8 mouse cellular contexts compared by ENCODE assay signal in genomic region chrX:95195363-95196103, GRCm38 (mm10). TPM values are rescaled to one million over a fixed set of nuclear protein-coding genes. Genes with fewer than 3 reads are reported as not detected.
DNase-seq lines count a peak whose midpoint lies in the region; ATAC-seq and TF ChIP-seq lines count a peak whose summit lies in the region.

No protein-coding gene starts in this region.

- H3K4me3 ChIP-seq in forebrain, embryonic 10.5 days, result peak overlapping the region; percentile 50
- peak overlapping the region; percentile 42 for H3K4me3 ChIP-seq in limb, embryonic 14.5 days (replicated peaks; ENCODE audit: low read length)

- peak; percentile 61 for ATAC-seq in frontal cortex, adult (ENCODE audit: low TSS enrichment)
- ATAC-seq in limb, embryonic 14.5 days (ENCODE audit: low FRiP score, low read depth), result no peak

- WGBS in forebrain, embryonic 10.5 days, result 44% methylated on average over 3 of the region's 3 CpGs
- WGBS in limb, embryonic 14.5 days, result 43% methylated on average over 3 of the region's 3 CpGs

- intact Hi-C loops in left cerebral cortex, postnatal 14 days (cut with DNase I), result no loop called here

- no peak for DNase-seq in frontal cortex, postnatal 25 days (ENCODE audit: low spot score in 2 of 2)
- peak; percentile 26 for DNase-seq in 416B (ENCODE audit: low read depth)
- no peak for DNase-seq in forebrain, embryonic 10.5 days (ENCODE audit: extremely low spot score, low spot score)
- no peak for DNase-seq in limb, embryonic 14.5 days (ENCODE audit: low spot score)
- no peak for DNase-seq in urinary bladder, adult 2 months (ENCODE audit: low spot score)
- no peak for DNase-seq in gastrocnemius, postnatal 10 days
- no peak for DNase-seq in left cerebral cortex, postnatal 14 days (ENCODE audit: low spot score in 2 of 2)

- no peaks in the 10 kb centered on the region for H3K36me3 ChIP-seq in forebrain, embryonic 10.5 days (replicated peaks)
- H3K36me3 ChIP-seq in limb, embryonic 14.5 days (ENCODE audit: control insufficient read depth, insufficient read depth, low read length), result no peaks in the 10 kb centered on the region

- no peaks in the 10 kb centered on the region for H3K9me3 ChIP-seq in forebrain, embryonic 10.5 days
- no peaks in the 10 kb centered on the region for H3K9me3 ChIP-seq in limb, embryonic 14.5 days (ENCODE audit: control insufficient read depth, low read length)

- H3K27me3 ChIP-seq in forebrain, embryonic 10.5 days (ENCODE audit: poor library complexity, severe bottlenecking), result peaks cover 53% of the 10 kb centered on the region
- H3K27me3 ChIP-seq in limb, embryonic 14.5 days (ENCODE audit: control insufficient read depth, insufficient read depth, low read length), result no peaks in the 10 kb centered on the region

- peak overlapping the region; percentile 52 for H3K4me2 ChIP-seq in limb, embryonic 14.5 days (replicated peaks; ENCODE audit: low read depth, low read length, severe bottlenecking)

- peak overlapping the region; percentile 75; the same call in 1 of the 2 replicates for H3K27ac ChIP-seq in forebrain, embryonic 10.5 days
- peak overlapping the region; percentile 43; the same call in 1 of the 2 replicates for H3K27ac ChIP-seq in limb, embryonic 14.5 days (replicated peaks; ENCODE audit: low read depth, low read length)

- peaks cover 19% of the 10 kb centered on the region for H3K4me1 ChIP-seq in forebrain, embryonic 10.5 days
- no peaks in the 10 kb centered on the region for H3K4me1 ChIP-seq in limb, embryonic 14.5 days (ENCODE audit: control insufficient read depth, insufficient read depth, low read length)

- H3K9ac ChIP-seq in limb, embryonic 14.5 days (ENCODE audit: low read depth, low read length, severe bottlenecking), result peak overlapping the region; percentile 53

- TF ChIP-seq POLR2A in limb, embryonic 14.5 days (IDR thresholded peaks at IDR 0.05; ENCODE audit: borderline replicate concordance, extremely low read depth, insufficient read depth, insufficient read length), result no peak

RNA-seq across cellular contexts. Expression of gene Arhgef9, which starts 1.1 kb away (rescaled TPM):
- polyA plus RNA-seq in forebrain, embryonic 10.5 days (2016; fragmentation: Nextera tagmentation; extraction: Ambion mirVana), result 10.3 and 13.3 TPM in 2 replicates
- polyA plus RNA-seq in limb, embryonic 14.5 days (2012; rRNA removed), result 22.7 and 27.7 TPM in 2 replicates
- 15.7 and 23.9 TPM in 2 replicates for polyA plus RNA-seq in limb, embryonic 14.5 days (2014; fragmentation: Nextera tagmentation; extraction: Ambion mirVana)
- polyA plus RNA-seq in urinary bladder, adult 2 months (2012; rRNA removed), result 21.7 and 29.0 TPM in 2 replicates
- total RNA-seq in gastrocnemius, postnatal 10 days (2021), result 10 to 100 TPM; 11.5 to 12.6 TPM
- total RNA-seq in left cerebral cortex, postnatal 14 days (2021), result 100 to 1,000 TPM; 255 to 274 TPM
